Mouse (Mus musculus) thymus, adult 2 months (tissue): Measurements from ENCODE around the gene Eif4enif1.

Experiments used
- CTCF ChIP-seq: fragments of 200-500 bp; IDR thresholded peaks from 2 replicates; pipeline ENCODE4 v1.5.1; 2012; ENCODE audit warnings: mild to moderate bottlenecking, control low read depth, low read length, moderate library complexity, borderline replicate concordance; ENCODE audit not compliant: control insufficient read depth, poor library complexity, insufficient read depth; ENCODE audit errors: extremely low read depth
- POLR2A ChIP-seq: fragments of 200-500 bp; IDR thresholded peaks from 2 replicates; pipeline ENCODE4 v1.6.1; 2012; ENCODE audit warnings: mild to moderate bottlenecking, low read length, control low read depth, moderate library complexity; ENCODE audit not compliant: control insufficient read depth, poor library complexity, insufficient read depth; ENCODE audit errors: extremely low read depth

DNA sequence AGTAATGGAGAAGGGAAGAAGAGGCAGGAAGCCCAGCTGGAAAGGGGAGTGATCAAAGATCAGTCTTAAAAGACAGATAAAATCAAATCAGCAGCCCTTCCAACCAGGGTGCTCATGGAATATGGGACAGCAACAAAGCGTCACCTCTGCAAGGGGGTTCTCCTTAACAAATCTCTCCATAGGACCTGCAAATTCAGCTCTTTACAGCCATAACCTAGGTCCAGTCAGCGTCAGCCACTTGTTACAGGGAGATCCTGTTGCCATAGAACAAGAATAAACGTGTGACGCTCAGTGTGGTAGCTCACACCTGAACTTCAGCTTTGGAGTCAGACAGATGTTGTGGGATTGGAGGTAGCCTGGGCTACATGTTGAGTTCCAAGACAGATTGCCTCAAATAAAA is 67.0 kb downstream of the Eif4enif1 start:
- no peak for TF ChIP-seq POLR2A
- no peak for TF ChIP-seq CTCF
